ENCODE assay signal across 8 mouse cellular contexts in genomic region chr6:82971031-82971430, GRCm38 (mm10). TPM values are rescaled to one million over a fixed set of nuclear protein-coding genes. Genes with fewer than 3 reads are reported as not detected.
DNase-seq lines count a peak whose midpoint lies in the region; ATAC-seq lines count a peak whose summit lies in the region.

No protein-coding gene starts in this region.

- peak; percentile 30 to 60 for DNase-seq in heart, adult 18-20 months
- DNase-seq in heart, adult 11 months: no peak
- peak; percentile 61 to 75 for DNase-seq in cerebellum, adult 18-20 months
- peak; percentile 53 for DNase-seq in hindlimb bud, embryonic 11.5 days (ENCODE audit: extremely low spot score, low read depth, low spot score)
- peak; percentile 40 to 65 for DNase-seq in layer of hippocampus, postnatal 36 days
- DNase-seq in right cerebral cortex, postnatal 10 days (ENCODE audit: low spot score in 2 of 2): peak; percentile 70 to 79

- peak; percentile 96 for ATAC-seq in frontal cortex, adult (ENCODE audit: low TSS enrichment)
- ATAC-seq in megakaryocyte, adult 5-6 weeks (ENCODE audit: poor library complexity, severe bottlenecking): peak; percentile 95

RNA-seq across cellular contexts. Expression of gene M1ap, which starts 24.3 kb away (rescaled TPM):
- total RNA-seq in heart, adult 18-20 months (2021): under 1 TPM in 1 of 2 experiments, not detected in 1; 0.36 TPM
- not detected for total RNA-seq in layer of hippocampus, postnatal 36 days (2021)
- total RNA-seq in megakaryocyte, adult 5-6 weeks (2015): 0.98 and 1.1 TPM in 2 replicates
- total RNA-seq in megakaryocyte, adult 5-6 weeks (2017): 1.5 and 3.5 TPM in 2 replicates

RNA-seq across cellular contexts. Expression of gene Sema4f, which starts 31.5 kb away (rescaled TPM):
- under 1 TPM; 0.12 to 0.15 TPM for total RNA-seq in heart, adult 18-20 months (2021)
- total RNA-seq in layer of hippocampus, postnatal 36 days (2021): 10 to 100 TPM; 41.0 to 41.2 TPM
- total RNA-seq in megakaryocyte, adult 5-6 weeks (2015): 1.4 and 2.5 TPM in 2 replicates
- 0.29 and 1.6 TPM in 2 replicates for total RNA-seq in megakaryocyte, adult 5-6 weeks (2017)

Comparison
In these comparisons a context has a peak if more than half of its experiments do, and no peak if none do; other contexts are left out.
1. RNA of gene Sema4f, which starts 31.5 kb away (total RNA-seq): 41.0 to 41.2 TPM in layer of hippocampus, postnatal 36 days; 0.29 to 2.5 TPM in megakaryocyte, adult 5-6 weeks and 0.12 to 0.15 TPM in heart, adult 18-20 months; every median in the first group is over 10 times any median in the second.